In the genomic region with DNA sequence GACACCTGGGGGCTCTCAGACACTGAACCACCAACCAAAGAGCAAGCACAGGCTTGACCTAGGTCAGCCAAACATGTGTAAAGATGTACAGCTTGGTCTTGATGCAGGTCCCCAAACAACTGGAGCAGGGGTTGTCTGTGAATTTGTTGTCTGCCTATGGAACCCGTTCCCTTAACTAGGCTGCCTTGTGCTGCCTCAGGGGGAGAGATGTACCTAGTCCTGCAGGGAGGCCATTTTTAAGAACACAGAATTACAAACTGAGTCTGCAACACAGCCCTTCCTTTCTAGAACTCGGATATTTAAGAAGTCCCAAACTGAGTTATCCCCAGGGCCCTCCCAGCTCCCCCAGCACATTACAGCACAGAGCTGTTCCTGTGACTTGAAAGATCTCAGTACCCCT, we compare ENCODE assay signal across 11 mouse cellular contexts. TPM values are rescaled to one million over a fixed set of nuclear protein-coding genes. Genes with fewer than 3 reads are reported as not detected.
DNase-seq lines count a peak whose midpoint lies in the region; ATAC-seq and TF ChIP-seq lines count a peak whose summit lies in the region.
"Had no signal": no experiment of that assay in that cellular context is flagged by ENCODE, and none has a peak within 500 bp of the region (broad histone marks: within the 10 kb centered on the region; RNA-seq: fewer than 3 reads in every experiment).

No protein-coding gene starts in this region.

- intact Hi-C loops in gastrocnemius, adult 2 months (cut with DNase I): no loop called here

- WGBS in kidney, embryonic 15.5 days: 74% methylated on average over 2 of the region's 2 CpGs
- WGBS in embryonic facial prominence, embryonic 14.5 days: 45% methylated on average over 2 of the region's 2 CpGs
- WGBS in limb, embryonic 13.5 days: 45% methylated on average over 2 of the region's 2 CpGs
- 72% methylated on average over 2 of the region's 2 CpGs for WGBS in forebrain, embryonic 10.5 days

- H3K27me3 ChIP-seq in kidney, embryonic 15.5 days: no peaks in the 10 kb centered on the region
- no peaks in the 10 kb centered on the region for H3K27me3 ChIP-seq in embryonic facial prominence, embryonic 14.5 days (replicated peaks; ENCODE audit: control insufficient read depth, insufficient read depth, low read length)
- no peaks in the 10 kb centered on the region for H3K27me3 ChIP-seq in limb, embryonic 13.5 days
- no peaks in the 10 kb centered on the region for H3K27me3 ChIP-seq in forebrain, embryonic 10.5 days (ENCODE audit: poor library complexity, severe bottlenecking)
- H3K27me3 ChIP-seq: liver, embryonic 13.5 days had no signal

- DNase-seq in gastrocnemius, adult 2 months: no peak
- no peak for DNase-seq in gastrocnemius, postnatal 25 days
- no peak for DNase-seq in kidney, adult 8-10 months
- DNase-seq in embryonic facial prominence, embryonic 14.5 days (ENCODE audit: low spot score): no peak
- DNase-seq in layer of hippocampus, adult 9-10 months (ENCODE audit: low spot score): no peak
- DNase-seq in forebrain, embryonic 10.5 days (ENCODE audit: extremely low spot score, low spot score): no peak
- DNase-seq: liver, embryonic 13.5 days; thymus, adult 18-20 months had no signal

- H3K4me3 ChIP-seq in gastrocnemius, adult 2 months: no peak overlapping the region
- no peak overlapping the region for H3K4me3 ChIP-seq in kidney, embryonic 15.5 days (replicated peaks)
- no peak overlapping the region for H3K4me3 ChIP-seq in embryonic facial prominence, embryonic 14.5 days (ENCODE audit: low read depth, low read length)
- no peak overlapping the region for H3K4me3 ChIP-seq in limb, embryonic 13.5 days
- H3K4me3 ChIP-seq in forebrain, embryonic 10.5 days: no peak overlapping the region
- H3K4me3 ChIP-seq: liver, embryonic 13.5 days had no signal

- no peaks in the 10 kb centered on the region for H3K36me3 ChIP-seq in kidney, embryonic 15.5 days
- H3K36me3 ChIP-seq in embryonic facial prominence, embryonic 14.5 days (ENCODE audit: control insufficient read depth, insufficient read depth, low read length): no peaks in the 10 kb centered on the region
- H3K36me3 ChIP-seq in limb, embryonic 13.5 days: no peaks in the 10 kb centered on the region
- no peaks in the 10 kb centered on the region for H3K36me3 ChIP-seq in forebrain, embryonic 10.5 days (replicated peaks)
- H3K36me3 ChIP-seq: liver, embryonic 13.5 days had no signal

- H3K9ac ChIP-seq in kidney, embryonic 15.5 days: no peak overlapping the region
- H3K9ac ChIP-seq in embryonic facial prominence, embryonic 14.5 days (ENCODE audit: low read depth, low read length): no peak overlapping the region
- H3K9ac ChIP-seq in limb, embryonic 13.5 days: no peak overlapping the region
- H3K9ac ChIP-seq: liver, embryonic 13.5 days had no signal

- no peaks in the 10 kb centered on the region for H3K9me3 ChIP-seq in kidney, embryonic 15.5 days (replicated peaks)
- no peaks in the 10 kb centered on the region for H3K9me3 ChIP-seq in embryonic facial prominence, embryonic 14.5 days (ENCODE audit: control insufficient read depth, low read length)
- no peaks in the 10 kb centered on the region for H3K9me3 ChIP-seq in limb, embryonic 13.5 days
- no peaks in the 10 kb centered on the region for H3K9me3 ChIP-seq in forebrain, embryonic 10.5 days
- H3K9me3 ChIP-seq: liver, embryonic 13.5 days had no signal

- H3K27ac ChIP-seq in gastrocnemius, adult 2 months: peak overlapping the region; percentile 63; the same call in 1 of the 2 replicates
- H3K27ac ChIP-seq in kidney, embryonic 15.5 days: peak overlapping the region; percentile 87
- peak overlapping the region; percentile 69 for H3K27ac ChIP-seq in embryonic facial prominence, embryonic 14.5 days (replicated peaks; ENCODE audit: low read depth, low read length)
- peak overlapping the region; percentile 82 for H3K27ac ChIP-seq in limb, embryonic 13.5 days
- no peak overlapping the region for H3K27ac ChIP-seq in forebrain, embryonic 10.5 days
- H3K27ac ChIP-seq: liver, embryonic 13.5 days had no signal

- peak; percentile 50 for ATAC-seq in kidney, embryonic 15.5 days (replicated peaks; ENCODE audit: low FRiP score)
- ATAC-seq in embryonic facial prominence, embryonic 14.5 days (ENCODE audit: low read depth): no peak
- ATAC-seq in limb, embryonic 13.5 days (ENCODE audit: low FRiP score, low read depth): no peak

- TF ChIP-seq CTCF in gastrocnemius, adult 2 months (IDR thresholded peaks at IDR 0.05): no peak

- no peak overlapping the region for H3K4me2 ChIP-seq in kidney, embryonic 15.5 days
- no peak overlapping the region for H3K4me2 ChIP-seq in embryonic facial prominence, embryonic 14.5 days (ENCODE audit: low read depth, low read length)
- H3K4me2 ChIP-seq in limb, embryonic 13.5 days (replicated peaks): peak overlapping the region; percentile 34
- H3K4me2 ChIP-seq: liver, embryonic 13.5 days had no signal

- peaks cover 6% of the 10 kb centered on the region; the same call in 1 of the 2 replicates for H3K4me1 ChIP-seq in kidney, embryonic 15.5 days
- peaks cover 15% of the 10 kb centered on the region for H3K4me1 ChIP-seq in embryonic facial prominence, embryonic 14.5 days (ENCODE audit: control insufficient read depth, insufficient read depth, low read length)
- H3K4me1 ChIP-seq in limb, embryonic 13.5 days: peaks cover 27% of the 10 kb centered on the region
- H3K4me1 ChIP-seq in forebrain, embryonic 10.5 days: no peaks in the 10 kb centered on the region
- H3K4me1 ChIP-seq: liver, embryonic 13.5 days had no signal

RNA-seq across cellular contexts. Expression of gene Lama4, which starts 57.5 kb away (rescaled TPM):
- 10 to 100 TPM; 13.3 to 22.3 TPM for total RNA-seq in gastrocnemius, adult 2 months (2021)
- 10 to 100 TPM; 23.3 to 34.6 TPM for total RNA-seq in gastrocnemius, postnatal 25 days (2021)
- polyA plus RNA-seq in kidney, embryonic 15.5 days (2015; fragmentation: Nextera tagmentation; extraction: Ambion mirVana): 67.0 and 73.9 TPM in 2 replicates
- polyA plus RNA-seq in embryonic facial prominence, embryonic 14.5 days (2014; fragmentation: Nextera tagmentation; extraction: Ambion mirVana): 106 and 117 TPM in 2 replicates
- polyA plus RNA-seq in limb, embryonic 13.5 days (2015; fragmentation: Nextera tagmentation; extraction: Ambion mirVana): 55.3 and 62.0 TPM in 2 replicates
- 13.2 and 14.5 TPM in 2 replicates for polyA plus RNA-seq in forebrain, embryonic 10.5 days (2016; fragmentation: Nextera tagmentation; extraction: Ambion mirVana)
- total RNA-seq: neutrophil, adult 5-6 weeks had no signal
